Mouse (Mus musculus): ENCODE measurements at regions not wholly inside any gene's neighbourhood (a gene's known extent, or its start where the extent isn't known, plus 50 kb on each side); places are given as distances from the start of the nearest gene placed in this dataset.
A peak's percentile ranks its signal among the peaks of the same experiment; 100 is the strongest.

DNA sequence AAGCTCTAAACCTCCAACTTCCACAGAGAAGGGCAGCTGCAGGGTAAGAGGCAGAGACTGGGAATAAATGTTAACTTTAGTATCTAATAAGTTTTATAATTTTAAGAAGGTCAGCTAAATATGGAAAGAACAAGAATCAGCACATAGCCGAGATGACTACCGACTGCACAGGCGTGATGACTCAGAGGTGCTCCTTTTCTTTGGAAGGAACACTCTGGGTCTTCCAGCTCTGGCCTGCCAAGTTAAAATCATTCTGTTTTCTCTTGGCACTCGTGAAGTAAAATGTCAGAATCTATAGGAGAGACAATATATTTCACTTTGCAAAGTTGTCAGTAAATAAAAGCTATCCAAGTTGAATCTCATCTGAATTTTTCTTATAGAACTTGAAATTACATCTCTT lies 96.2 kb upstream of the Magi2 start:
- DNase-seq (ENCODE audit: low read depth, low spot score) = no peak

GRCm38 (mm10) chr5:19154511-19154910 lies 72.3 kb upstream of the Magi2 start:
- peak; percentile 93 for DNase-seq (ENCODE audit: low read depth, low spot score)

DNA sequence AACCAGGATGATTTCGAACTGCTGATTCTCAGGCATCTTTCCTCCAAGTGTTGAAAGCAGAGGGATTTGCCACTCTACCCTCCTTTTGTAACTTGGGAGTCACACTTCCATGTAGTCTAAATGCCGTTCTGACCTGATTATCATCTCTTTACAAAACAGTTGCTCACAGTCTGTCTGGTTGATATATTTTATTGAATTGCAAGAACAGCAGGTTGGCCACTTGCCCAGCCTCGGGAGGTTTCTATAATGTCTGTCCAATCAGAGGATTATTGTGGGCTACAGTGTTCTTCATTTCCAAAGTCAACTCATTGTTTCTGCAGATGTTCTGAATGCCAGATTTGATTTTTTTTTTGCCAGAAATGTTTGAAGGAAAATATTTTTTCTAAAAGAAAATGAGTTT lies 68.6 kb upstream of the Magi2 start:
- DNase-seq (ENCODE audit: low read depth, low spot score) = no peak

GRCm38 (mm10) chr5:19160256-19160655 lies 66.6 kb upstream of the Magi2 start:
- no peak for DNase-seq (ENCODE audit: low read depth, low spot score)

Data from R1 (cell line).